Mouse (Mus musculus): Measurements from ENCODE around the gene 4930407I10Rik. TPM values are rescaled to one million over a fixed set of nuclear protein-coding genes. Genes with fewer than 3 reads are reported as not detected.

The 4930407I10Rik gene
- total RNA-seq, 2 experiments from 2014 or later = not detected

DNA sequence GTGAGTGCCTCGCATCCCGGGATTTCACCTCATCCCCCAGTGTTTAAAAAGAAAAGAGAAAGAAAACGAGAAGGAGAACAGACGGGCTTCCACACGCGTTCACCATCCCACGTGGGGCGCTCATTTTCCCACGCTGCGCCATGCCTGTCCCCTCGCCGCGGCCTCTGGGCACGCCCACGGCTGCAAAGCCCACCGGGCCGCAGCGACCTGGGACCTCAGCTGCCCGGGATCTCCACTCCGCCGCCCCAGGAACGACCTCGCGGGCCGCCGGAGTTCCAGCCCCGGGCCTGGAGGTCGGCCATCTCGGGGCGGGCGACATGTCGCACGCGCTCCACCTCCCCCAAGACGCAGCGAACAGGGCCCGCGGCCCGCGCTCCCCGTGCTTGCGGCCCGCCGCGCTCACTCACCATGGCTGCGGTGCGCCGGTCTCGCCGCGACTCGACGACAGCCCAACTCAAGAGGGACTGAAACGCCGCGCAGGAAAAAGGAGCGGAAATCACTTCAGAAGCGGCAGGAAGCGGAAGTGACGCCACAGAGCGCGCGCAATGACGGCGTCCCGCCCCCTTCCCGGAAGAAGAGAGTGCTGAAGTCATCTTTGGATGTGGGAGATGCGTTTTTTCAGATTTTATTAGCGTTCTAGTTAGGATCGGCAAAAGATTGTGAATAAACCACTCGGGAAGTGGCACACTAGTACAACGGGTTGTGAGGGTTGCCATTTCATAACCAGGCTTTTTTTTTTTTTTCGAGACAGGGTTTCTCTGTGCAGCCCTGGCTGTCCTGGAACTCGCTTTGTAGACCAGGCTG lies 11.7 kb upstream of the 4930407I10Rik start, which contains the start of gene Snu13:
Gene Snu13, minus strand, starts transcription at position 519 of the 804 bp plus-strand sequence.
- DNase-seq (ENCODE audit: extremely low spot score in 1 of 2, low spot score in 1 of 2) = peak; percentile 90 to 92

DNA sequence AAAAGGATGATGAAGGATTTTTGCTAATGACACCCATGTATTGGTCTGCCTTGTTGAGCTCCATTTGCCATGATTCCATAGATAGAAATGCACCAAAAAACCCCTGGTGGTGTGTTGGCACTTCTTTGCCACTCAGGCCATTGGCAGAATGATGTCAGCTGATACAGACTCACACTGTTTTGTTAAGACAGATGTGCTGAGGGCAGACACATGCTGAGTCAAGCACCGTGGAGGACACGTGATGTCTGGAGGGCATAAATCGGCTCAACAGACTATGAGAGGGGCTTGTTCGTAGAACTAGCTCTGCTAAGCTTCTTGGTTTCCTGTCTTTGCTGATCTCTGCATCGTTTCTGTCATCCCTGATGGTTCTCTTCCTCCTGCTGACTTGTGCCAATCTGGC lies 6.4 kb upstream of the 4930407I10Rik start:
- DNase-seq (ENCODE audit: extremely low spot score in 1 of 2, low spot score in 1 of 2) = no peak

GRCm38 (mm10) chr15:82063909-82064308 lies 5.0 kb downstream of the 4930407I10Rik start:
- no peak for DNase-seq (ENCODE audit: extremely low spot score in 1 of 2, low spot score in 1 of 2)

DNA sequence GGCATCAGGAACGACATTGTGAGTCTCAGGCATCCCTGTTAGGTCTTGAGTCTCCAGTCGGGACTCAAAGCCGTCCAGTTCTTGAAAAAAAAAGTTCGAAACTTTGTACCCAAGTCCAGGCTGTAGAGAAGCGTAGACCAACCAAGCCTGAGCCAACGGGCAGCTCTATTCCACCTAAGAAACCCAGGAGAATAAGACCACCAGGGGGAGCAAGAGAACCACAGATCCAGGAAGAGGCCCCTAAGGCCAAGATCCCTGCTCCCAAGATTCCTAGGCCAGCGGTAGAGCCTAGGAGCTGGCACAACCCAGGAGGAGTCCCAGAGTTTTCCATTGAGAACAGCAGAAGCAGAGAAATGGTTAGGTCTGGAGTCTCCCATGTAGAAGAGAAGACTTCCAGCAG lies 6.6 kb downstream of the 4930407I10Rik start:
- DNase-seq (ENCODE audit: extremely low spot score in 1 of 2, low spot score in 1 of 2) = peak; percentile 63 to 78

DNA sequence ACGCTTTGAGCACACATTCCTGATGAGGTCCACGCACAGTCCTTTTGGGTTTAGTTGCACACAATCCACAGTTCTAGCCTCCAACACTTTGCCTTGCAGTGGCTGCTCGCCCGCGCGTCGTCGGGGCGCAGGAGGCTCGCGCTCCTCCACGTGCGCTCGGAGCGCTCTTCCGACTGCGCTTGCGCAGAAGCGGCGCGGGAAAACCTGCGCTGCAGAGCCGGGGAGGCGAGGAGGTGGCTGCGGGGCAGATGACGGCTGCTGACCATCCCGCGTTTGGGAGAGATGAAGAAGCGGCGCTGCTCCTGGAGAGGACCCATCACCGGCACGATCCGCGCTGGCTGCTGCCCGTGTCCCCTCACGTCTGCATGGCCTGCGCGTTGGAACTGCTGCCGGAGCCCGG lies 10.9 kb downstream of the 4930407I10Rik start, which contains the start of gene Mei1:
Gene Mei1, plus strand, starts transcription at position 99 of the 400 bp plus-strand sequence.
- no peak for DNase-seq (ENCODE audit: extremely low spot score in 1 of 2, low spot score in 1 of 2)

GRCm38 (mm10) chr15:82071816-82072469 lies 13.0 kb downstream of the 4930407I10Rik start:
- DNase-seq (ENCODE audit: extremely low spot score in 1 of 2, low spot score in 1 of 2) = no peak

DNA sequence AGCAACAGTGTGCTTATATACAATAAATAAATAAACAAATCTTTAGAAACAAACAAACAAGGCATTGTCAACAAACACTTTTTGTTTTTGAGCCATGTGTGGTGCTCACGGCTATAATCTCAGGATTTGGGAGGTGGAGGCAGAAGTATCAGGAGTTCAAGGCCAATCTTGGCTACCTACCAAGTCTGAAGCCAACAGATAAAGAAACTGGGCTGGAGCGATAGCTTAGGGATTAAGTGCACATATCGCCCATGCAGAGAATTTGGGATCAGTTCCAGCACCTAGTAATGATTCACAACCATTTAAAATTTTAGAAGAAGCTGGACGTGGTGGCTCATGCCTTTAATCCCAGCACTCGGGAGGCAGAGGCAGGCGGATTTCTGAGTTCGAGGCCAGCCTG lies 14.5 kb downstream of the 4930407I10Rik start:
- DNase-seq (ENCODE audit: extremely low spot score in 1 of 2, low spot score in 1 of 2) = no peak

DNA sequence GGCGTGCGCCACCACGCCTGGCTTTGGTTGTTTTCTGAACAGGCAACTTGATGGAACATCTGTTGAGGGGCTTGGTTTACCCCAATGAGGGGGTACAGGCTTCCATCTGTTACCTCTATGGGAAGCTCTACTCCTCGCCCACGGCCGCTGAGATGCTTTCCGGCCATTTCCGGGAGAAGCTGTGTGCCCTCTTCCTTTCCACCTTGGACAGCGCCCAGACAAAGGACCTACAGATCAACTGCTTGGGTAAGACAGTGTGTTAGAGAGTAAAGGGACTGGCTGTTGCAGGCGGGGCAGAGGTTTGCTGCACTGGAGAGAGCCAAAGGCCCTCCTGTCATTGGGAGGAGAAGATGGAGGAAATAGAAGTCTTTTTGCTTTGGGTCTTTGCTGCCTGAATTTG lies 20.9 kb downstream of the 4930407I10Rik start:
- no peak for DNase-seq (ENCODE audit: extremely low spot score in 1 of 2, low spot score in 1 of 2)

DNA sequence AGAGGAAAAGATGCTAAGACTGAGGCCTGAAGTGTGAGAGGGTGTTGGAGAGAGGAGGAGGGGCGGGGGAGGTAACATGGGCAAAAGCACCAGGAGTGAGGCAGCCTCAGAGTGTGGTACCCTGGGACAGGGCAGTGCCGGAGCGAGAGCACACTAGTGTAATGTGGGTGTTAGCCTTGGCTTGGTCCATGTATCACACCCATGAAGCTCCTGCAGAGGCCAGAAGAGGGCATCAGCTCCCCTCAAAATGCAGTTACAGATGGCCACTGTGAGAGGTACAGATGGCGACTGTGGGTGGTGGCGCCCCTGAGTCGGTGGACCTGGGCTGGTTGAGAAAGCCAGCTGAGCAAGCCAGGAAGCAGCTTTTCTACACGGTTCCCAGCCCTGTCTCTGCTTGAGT lies 22.2 kb downstream of the 4930407I10Rik start:
- peak; percentile 23 to 39 for DNase-seq (ENCODE audit: extremely low spot score in 1 of 2, low spot score in 1 of 2)

GRCm38 (mm10) chr15:82085606-82086005 lies 26.7 kb downstream of the 4930407I10Rik start:
- DNase-seq (ENCODE audit: extremely low spot score in 1 of 2, low spot score in 1 of 2) = no peak

GRCm38 (mm10) chr15:82086131-82086530 lies 27.2 kb downstream of the 4930407I10Rik start:
- no peak for DNase-seq (ENCODE audit: extremely low spot score in 1 of 2, low spot score in 1 of 2)

- no peak for DNase-seq (ENCODE audit: extremely low spot score in 1 of 2, low spot score in 1 of 2)
Observed at GRCm38 (mm10) chr15:82087266-82087665, 28.3 kb downstream of the 4930407I10Rik start.

GRCm38 (mm10) chr15:82091061-82091460 lies 32.1 kb downstream of the 4930407I10Rik start:
- DNase-seq (ENCODE audit: extremely low spot score in 1 of 2, low spot score in 1 of 2) = no peak

DNA sequence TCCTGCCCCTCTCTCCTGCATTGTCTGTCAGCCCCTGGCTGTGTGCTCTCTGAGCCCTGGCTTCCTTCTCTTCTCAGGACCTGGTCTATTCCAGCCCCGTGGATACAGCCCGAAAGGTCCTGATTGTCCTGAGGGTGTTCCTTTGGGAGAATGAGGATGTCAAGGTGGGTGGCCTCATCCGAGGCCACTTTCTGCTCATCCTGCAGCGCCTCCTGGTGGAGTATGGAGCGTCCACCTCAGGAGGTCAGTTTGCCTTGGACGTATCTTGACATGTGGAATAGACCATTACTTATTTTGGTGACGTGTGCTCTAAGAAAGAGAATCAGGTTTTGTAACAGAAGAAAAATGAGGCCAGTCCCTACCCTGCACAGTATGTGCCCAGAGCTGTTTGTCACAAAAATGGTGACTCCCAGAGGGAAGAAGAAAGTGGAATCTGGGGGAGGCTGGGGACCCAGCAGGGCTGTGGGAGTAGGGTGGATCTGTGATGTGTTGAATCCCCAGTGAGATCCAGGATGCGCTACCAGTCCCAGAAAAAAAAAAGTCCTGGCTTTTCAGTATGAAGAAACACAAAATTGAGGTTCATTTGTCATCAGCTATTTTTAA lies 48.1 kb downstream of the 4930407I10Rik start:
- DNase-seq (ENCODE audit: extremely low spot score in 1 of 2, low spot score in 1 of 2) = peak; percentile 22 to 61

Other genes with a start within 250 kb of the 4930407I10Rik start
- gene Tob2, start 200.4 kb upstream of the 4930407I10Rik start, total RNA-seq (2021) = 10 to 100 TPM; 27.7 to 34.1 TPM
- 10 to 100 TPM; 32.6 to 40.0 TPM for gene Phf5a, start 187.2 kb upstream of the 4930407I10Rik start, total RNA-seq (2021)
- 100 to 1,000 TPM; 475 to 495 TPM for gene Aco2, start 186.8 kb upstream of the 4930407I10Rik start, total RNA-seq (2021)
- 10 to 100 TPM; 48.0 to 52.8 TPM for gene Polr3h, start 132.9 kb upstream of the 4930407I10Rik start, total RNA-seq (2021)
- gene Csdc2, start 122.4 kb upstream of the 4930407I10Rik start, total RNA-seq (2021) = 10 to 100 TPM; 89.9 to 90.2 TPM
- 100 to 1,000 TPM; 209 to 227 TPM for gene Pmm1, start 98.2 kb upstream of the 4930407I10Rik start, total RNA-seq (2021)
- gene 1700029P11Rik, start 78.6 kb upstream of the 4930407I10Rik start, total RNA-seq (2021) = not detected
- gene Xrcc6, start 71.3 kb upstream of the 4930407I10Rik start, total RNA-seq (2021) = 10 to 100 TPM; 23.5 to 24.0 TPM
- gene Desi1, start 25.3 kb upstream of the 4930407I10Rik start, total RNA-seq (2021) = 100 to 1,000 TPM; 123 to 131 TPM
- gene Snu13, start 11.6 kb upstream of the 4930407I10Rik start, total RNA-seq (2021) = 100 to 1,000 TPM; 103 to 104 TPM
- gene Mei1, start 10.8 kb downstream of the 4930407I10Rik start, total RNA-seq (2021) = under 1 TPM; 0.12 to 0.59 TPM
- 10 to 100 TPM; 11.2 to 15.8 TPM for gene Ccdc134, start 68.8 kb downstream of the 4930407I10Rik start, total RNA-seq (2021)
- gene Srebf2, start 88.0 kb downstream of the 4930407I10Rik start, total RNA-seq (2021) = 100 to 1,000 TPM; 172 to 174 TPM
- gene Shisa8, start 153.7 kb downstream of the 4930407I10Rik start, total RNA-seq (2021) = 1 to 10 TPM; 1.4 to 1.9 TPM
- gene Tnfrsf13c, start 165.2 kb downstream of the 4930407I10Rik start, total RNA-seq (2021) = under 1 TPM in 1 of 2 experiments, not detected in 1; 0.22 TPM
- gene Cenpm, start 185.6 kb downstream of the 4930407I10Rik start, total RNA-seq (2021) = 1 to 10 TPM; 2.2 to 2.4 TPM
- 100 to 1,000 TPM in 1 of 2 experiments, 10 to 100 TPM in 1; 98.3 to 111 TPM for gene 1500009C09Rik, start 193.2 kb downstream of the 4930407I10Rik start, total RNA-seq (2021)
- gene Sept3, start 215.7 kb downstream of the 4930407I10Rik start, total RNA-seq (2021) = 100 to 1,000 TPM; 617 to 679 TPM
- not detected for gene Wbp2nl, start 239.8 kb downstream of the 4930407I10Rik start, total RNA-seq (2021)

Measured in layer of hippocampus, postnatal 25 days (tissue).